Mouse (Mus musculus) megakaryocyte, embryonic 14.5 days (primary cell): Measurements from ENCODE around the gene Tnfsf11.

Source experiments
- FLI1 ChIP-seq: IDR thresholded peaks from 2 replicates; pipeline ENCODE4 v1.6.1; 2012; ENCODE audit warnings: low read length, inconsistent platforms, mixed read lengths
- GATA1 ChIP-seq: IDR thresholded peaks from 3 replicates; pipeline ENCODE4 v1.6.1; 2012; ENCODE audit warnings: mixed read lengths, low read length, inconsistent platforms, borderline replicate concordance

GRCm38 (mm10) chr14:78292687-78293086, 15.2 kb downstream of the Tnfsf11 start:
- TF ChIP-seq GATA1: no peak
- no peak for TF ChIP-seq FLI1
